Mouse (Mus musculus): ENCODE results near the gene Tbc1d22a. TPM values are rescaled to one million over a fixed set of nuclear protein-coding genes. Genes with fewer than 3 reads are reported as not detected.

Gene Tbc1d22a
- total RNA-seq, 2 experiments from 2014 or later = 16.5 to 20.6 TPM

GRCm38 (mm10) chr15:86462636-86463035 lies 248.4 kb downstream of the Tbc1d22a start:
- DNase-seq = no peak

GRCm38 (mm10) chr15:86468082-86468481 lies 253.8 kb downstream of the Tbc1d22a start:
- no peak for DNase-seq

- no peak for DNase-seq
Observed at GRCm38 (mm10) chr15:86471136-86471535, 256.9 kb downstream of the Tbc1d22a start.

- DNase-seq = no peak
Observed at GRCm38 (mm10) chr15:86473473-86473872, 259.2 kb downstream of the Tbc1d22a start.

GRCm38 (mm10) chr15:86474951-86475350 lies 260.7 kb downstream of the Tbc1d22a start:
- no peak for DNase-seq

GRCm38 (mm10) chr15:86476483-86476882 lies 262.2 kb downstream of the Tbc1d22a start:
- no peak for DNase-seq

GRCm38 (mm10) chr15:86477032-86477431 lies 262.8 kb downstream of the Tbc1d22a start:
- no peak for DNase-seq

GRCm38 (mm10) chr15:86477471-86477992 lies 263.3 kb downstream of the Tbc1d22a start:
- no peak for DNase-seq

GRCm38 (mm10) chr15:86478685-86479502 lies 264.6 kb downstream of the Tbc1d22a start:
- peak; percentile 44 for DNase-seq

- no peak for DNase-seq
Observed at GRCm38 (mm10) chr15:86482362-86482761, 268.1 kb downstream of the Tbc1d22a start.

- DNase-seq = no peak
Observed at GRCm38 (mm10) chr15:86485815-86486214, 271.6 kb downstream of the Tbc1d22a start.

- DNase-seq = no peak
Observed at GRCm38 (mm10) chr15:86487359-86487758, 273.1 kb downstream of the Tbc1d22a start.

GRCm38 (mm10) chr15:86491434-86492099 lies 277.3 kb downstream of the Tbc1d22a start:
- no peak for DNase-seq

- no peak for DNase-seq
Observed at GRCm38 (mm10) chr15:86492636-86493035, 278.4 kb downstream of the Tbc1d22a start.

GRCm38 (mm10) chr15:86496209-86496608 lies 281.9 kb downstream of the Tbc1d22a start:
- no peak for DNase-seq

- no peak for DNase-seq
Observed at GRCm38 (mm10) chr15:86496646-86497045, 282.4 kb downstream of the Tbc1d22a start.

- DNase-seq = no peak
Observed at GRCm38 (mm10) chr15:86500536-86500935, 286.3 kb downstream of the Tbc1d22a start.

- DNase-seq = no peak
Observed at GRCm38 (mm10) chr15:86503413-86503812, 289.2 kb downstream of the Tbc1d22a start.

GRCm38 (mm10) chr15:86506666-86507065 lies 292.4 kb downstream of the Tbc1d22a start:
- no peak for DNase-seq

- no peak for DNase-seq
Observed at GRCm38 (mm10) chr15:86507546-86507945, 293.3 kb downstream of the Tbc1d22a start.

GRCm38 (mm10) chr15:86508406-86509176 lies 294.3 kb downstream of the Tbc1d22a start:
- DNase-seq = no peak

GRCm38 (mm10) chr15:86509601-86510000 lies 295.3 kb downstream of the Tbc1d22a start:
- DNase-seq = no peak

- DNase-seq = no peak
Observed at GRCm38 (mm10) chr15:86511181-86511580, 296.9 kb downstream of the Tbc1d22a start.

Measured in heart, postnatal 4 days (tissue).